Mouse (Mus musculus) forebrain, embryonic 12.5 days (tissue): ENCODE data around the gene Tnfrsf22. TPM values are rescaled to one million over a fixed set of nuclear protein-coding genes. Genes with fewer than 3 reads are reported as not detected.

Experiments
- ATAC-seq: fragments of 200-750 bp; cut with Nextera tagmentation; 2 replicates; pipeline ENCODE4 v1.8.0; 2017; ENCODE audit warnings: moderate TSS enrichment; ENCODE audit not compliant: low FRiP score
- H3K27ac ChIP-seq: fragments of 300-500 bp; sonication (generic); 2 replicates; pipeline ENCODE4 v1.5.1; 2016; ENCODE audit warnings: mild to moderate bottlenecking
- H3K27me3 ChIP-seq: fragments of 300-500 bp; sonication (generic); 2 replicates; pipeline ENCODE4 v1.6.1; 2016; ENCODE audit warnings: mild to moderate bottlenecking
- H3K36me3 ChIP-seq: fragments of 300-500 bp; sonication (generic); replicated peaks from 2 replicates; pipeline ENCODE4 v1.6.1; 2016; ENCODE audit warnings: mild to moderate bottlenecking
- H3K4me1 ChIP-seq: fragments of 300-500 bp; sonication (generic); 2 replicates; pipeline ENCODE4 v1.6.1; 2016
- H3K4me2 ChIP-seq: fragments of 300-500 bp; sonication (generic); 2 replicates; pipeline ENCODE4 v1.6.1; 2016; ENCODE audit warnings: mild to moderate bottlenecking, moderate library complexity
- H3K4me3 ChIP-seq: fragments of 300-500 bp; sonication (generic); replicated peaks from 2 replicates; pipeline ENCODE4 v1.5.1; 2016; ENCODE audit warnings: mild to moderate bottlenecking
- H3K9ac ChIP-seq: fragments of 300-500 bp; sonication (generic); 2 replicates; pipeline ENCODE4 v1.6.1; 2016; ENCODE audit warnings: mild to moderate bottlenecking
- H3K9me3 ChIP-seq: fragments of 300-500 bp; sonication (generic); 2 replicates; pipeline ENCODE4 v1.6.1; 2016
- WGBS: fragments of 180-500 bp; shearing (Covaris S2); methylation state at CpG from one replicate; pipeline ENCODE4 v1.1.7; 2016; 5-methylcytosine and 5-hydroxymethylcytosine counted together
- polyA plus RNA-seq: library from polyadenylated mRNA; unstranded; fragments of >200 nt; fragmentation: Nextera tagmentation; extraction: Ambion mirVana; gene quantifications from 2 replicates; pipeline ENCODE4 v1.2.1, GENCODE M21; 2016

The Tnfrsf22 gene
- polyA plus RNA-seq, 1 experiment from 2014 or later = 7.7 TPM

DNA sequence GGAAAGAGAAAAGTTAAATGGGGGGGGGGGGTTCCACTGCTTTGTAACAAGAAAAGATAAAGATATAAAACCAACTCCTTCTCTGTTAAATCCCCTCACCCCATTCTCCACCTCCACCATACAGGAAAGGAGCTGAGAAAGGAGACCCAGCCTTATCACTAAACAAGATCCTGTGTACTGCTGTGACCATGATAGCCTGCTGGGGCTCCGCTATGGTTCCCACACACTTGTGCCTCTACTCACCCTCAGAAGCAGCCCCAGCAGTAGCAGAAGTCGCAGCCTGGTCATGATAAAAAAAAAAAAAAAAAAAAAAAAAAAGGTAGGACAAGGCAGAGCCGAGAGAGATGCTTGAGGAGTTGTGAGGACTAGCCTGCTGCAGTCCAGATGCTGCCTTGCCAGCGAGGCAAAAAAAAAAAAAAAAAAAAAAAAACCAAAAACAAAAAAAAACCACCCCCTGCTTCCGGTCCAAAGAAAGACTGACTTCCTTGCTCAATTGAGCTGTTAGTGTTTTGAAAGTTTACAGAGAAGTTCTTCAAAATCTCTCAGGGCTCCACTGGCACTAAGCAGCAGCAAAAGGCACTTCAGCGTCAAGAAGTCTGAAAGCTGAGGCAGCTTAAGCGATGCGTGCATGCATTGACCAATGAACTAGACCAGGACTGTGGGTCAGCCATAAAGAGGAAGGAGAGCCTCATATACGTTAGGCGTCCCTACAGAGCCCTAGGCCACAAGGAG is 21.7 kb downstream of the Tnfrsf22 start:
- H3K4me1 ChIP-seq = no peaks in the 10 kb centered on the region
- no peaks in the 10 kb centered on the region for H3K36me3 ChIP-seq
- H3K9ac ChIP-seq = no peak overlapping the region
- no peaks in the 10 kb centered on the region for H3K9me3 ChIP-seq
- 57% methylated on average over 10 of the region's 10 CpGs for WGBS
- ATAC-seq = no peak
- no peaks in the 10 kb centered on the region for H3K27me3 ChIP-seq
- no peak overlapping the region for H3K4me2 ChIP-seq
- no peak overlapping the region for H3K4me3 ChIP-seq
- no peak overlapping the region for H3K27ac ChIP-seq

DNA sequence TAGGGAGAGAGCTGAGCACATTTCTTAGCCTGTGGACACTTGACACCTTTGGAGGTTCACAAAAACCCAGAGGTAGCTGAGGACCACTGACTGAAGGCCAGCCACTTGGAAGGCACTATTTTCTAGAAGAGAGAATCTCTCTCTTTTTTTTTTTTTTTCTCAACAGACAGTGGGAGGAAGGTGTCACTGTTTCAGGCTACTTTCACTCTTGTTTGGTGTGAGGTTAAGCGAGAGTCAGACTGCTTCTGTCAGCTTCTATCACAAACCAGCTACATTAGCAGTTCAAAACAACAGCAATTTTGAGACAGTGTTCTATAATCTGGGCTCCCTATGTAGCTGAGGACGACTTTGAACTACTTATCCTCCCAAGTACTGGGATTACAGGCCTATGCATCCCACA is 23.3 kb downstream of the Tnfrsf22 start:
- WGBS = 69% methylated on average over 2 of the region's 2 CpGs
- H3K27me3 ChIP-seq = no peaks in the 10 kb centered on the region
- no peaks in the 10 kb centered on the region for H3K36me3 ChIP-seq
- H3K4me1 ChIP-seq = no peaks in the 10 kb centered on the region
- no peak for ATAC-seq
- H3K27ac ChIP-seq = no peak overlapping the region
- H3K4me3 ChIP-seq = no peak overlapping the region
- H3K4me2 ChIP-seq = no peak overlapping the region
- no peak overlapping the region for H3K9ac ChIP-seq
- no peaks in the 10 kb centered on the region for H3K9me3 ChIP-seq

DNA sequence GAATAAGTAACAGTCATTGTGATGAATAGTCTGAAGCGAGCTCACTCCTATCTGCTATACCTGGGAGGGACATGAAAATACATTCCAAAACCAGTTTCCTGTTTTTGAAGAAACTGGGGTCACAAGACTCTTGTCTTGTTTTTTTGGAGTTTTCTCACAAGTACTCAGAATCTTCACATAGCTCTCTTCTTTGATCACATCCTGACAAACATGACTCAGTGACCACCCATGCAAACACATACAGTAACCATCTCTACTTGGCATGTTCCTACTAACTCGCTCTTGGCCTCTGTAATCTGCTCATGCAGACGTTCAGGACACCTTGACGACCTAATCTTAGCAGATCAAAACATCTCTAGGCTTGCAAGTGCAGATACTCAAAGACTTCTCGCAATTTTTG is 24.3 kb downstream of the Tnfrsf22 start:
- Histone ChIP-seq H3K4me2 (no peak overlapping the region), H3K4me3 (no peak overlapping the region), H3K36me3 (no peaks in the 10 kb centered on the region), H3K27me3 (no peaks in the 10 kb centered on the region), H3K9ac (no peak overlapping the region), H3K4me1 (no peaks in the 10 kb centered on the region), H3K27ac (no peak overlapping the region), H3K9me3 (no peaks in the 10 kb centered on the region)
- 75% methylated on average over 5 of the region's 5 CpGs for WGBS
- ATAC-seq = no peak

DNA sequence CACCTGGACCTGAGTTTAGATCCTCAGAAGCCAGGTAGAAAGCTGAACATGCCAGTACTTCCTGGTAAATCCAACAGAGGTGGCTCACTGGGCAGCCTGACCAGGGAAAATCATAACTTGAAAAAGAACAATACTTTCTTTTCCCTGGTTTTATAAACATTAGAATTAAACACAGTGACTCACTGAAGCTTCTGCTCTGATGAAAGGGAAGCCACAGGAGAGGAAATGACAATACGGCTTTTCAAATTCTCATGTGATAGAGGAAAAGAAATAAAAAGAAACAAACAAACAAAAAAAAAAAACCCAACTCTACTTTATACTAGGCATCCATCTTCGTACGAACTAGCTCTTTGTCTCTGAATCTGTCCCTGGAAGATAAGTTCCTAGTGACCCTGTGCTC is 24.9 kb downstream of the Tnfrsf22 start:
- H3K4me1 ChIP-seq = no peaks in the 10 kb centered on the region
- no peaks in the 10 kb centered on the region for H3K9me3 ChIP-seq
- no peak overlapping the region for H3K4me2 ChIP-seq
- no peak overlapping the region for H3K9ac ChIP-seq
- WGBS = 87% methylated on average over 3 of the region's 3 CpGs
- ATAC-seq = no peak
- H3K27ac ChIP-seq = no peak overlapping the region
- no peak overlapping the region for H3K4me3 ChIP-seq
- H3K36me3 ChIP-seq = no peaks in the 10 kb centered on the region
- H3K27me3 ChIP-seq = no peaks in the 10 kb centered on the region

DNA sequence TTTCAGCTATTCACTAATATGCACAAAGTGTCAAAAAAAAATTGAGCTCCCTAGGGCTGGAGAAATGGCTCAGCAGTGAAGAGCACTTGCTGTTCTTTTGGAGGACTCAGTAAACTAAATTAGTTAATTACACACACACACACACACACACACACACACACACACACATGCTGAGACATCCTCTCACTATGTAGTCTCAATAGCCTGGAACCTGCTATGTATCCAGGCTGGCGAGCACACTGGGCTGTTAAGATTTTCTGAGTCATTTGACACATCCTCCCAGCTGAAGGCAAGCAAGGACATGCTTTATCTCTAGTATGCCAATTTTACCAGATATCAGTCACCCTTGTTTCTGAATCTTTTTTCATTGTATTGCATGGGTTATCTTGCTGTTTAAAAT is 28.5 kb downstream of the Tnfrsf22 start:
- no peak overlapping the region for H3K27ac ChIP-seq
- H3K9me3 ChIP-seq = no peaks in the 10 kb centered on the region
- no peaks in the 10 kb centered on the region for H3K4me1 ChIP-seq
- no peak overlapping the region for H3K4me3 ChIP-seq
- no peak overlapping the region for H3K4me2 ChIP-seq
- no peak overlapping the region for H3K9ac ChIP-seq
- 62% methylated on average over 1 of the region's 1 CpGs for WGBS
- no peak for ATAC-seq
- H3K27me3 ChIP-seq = no peaks in the 10 kb centered on the region
- no peaks in the 10 kb centered on the region for H3K36me3 ChIP-seq

DNA sequence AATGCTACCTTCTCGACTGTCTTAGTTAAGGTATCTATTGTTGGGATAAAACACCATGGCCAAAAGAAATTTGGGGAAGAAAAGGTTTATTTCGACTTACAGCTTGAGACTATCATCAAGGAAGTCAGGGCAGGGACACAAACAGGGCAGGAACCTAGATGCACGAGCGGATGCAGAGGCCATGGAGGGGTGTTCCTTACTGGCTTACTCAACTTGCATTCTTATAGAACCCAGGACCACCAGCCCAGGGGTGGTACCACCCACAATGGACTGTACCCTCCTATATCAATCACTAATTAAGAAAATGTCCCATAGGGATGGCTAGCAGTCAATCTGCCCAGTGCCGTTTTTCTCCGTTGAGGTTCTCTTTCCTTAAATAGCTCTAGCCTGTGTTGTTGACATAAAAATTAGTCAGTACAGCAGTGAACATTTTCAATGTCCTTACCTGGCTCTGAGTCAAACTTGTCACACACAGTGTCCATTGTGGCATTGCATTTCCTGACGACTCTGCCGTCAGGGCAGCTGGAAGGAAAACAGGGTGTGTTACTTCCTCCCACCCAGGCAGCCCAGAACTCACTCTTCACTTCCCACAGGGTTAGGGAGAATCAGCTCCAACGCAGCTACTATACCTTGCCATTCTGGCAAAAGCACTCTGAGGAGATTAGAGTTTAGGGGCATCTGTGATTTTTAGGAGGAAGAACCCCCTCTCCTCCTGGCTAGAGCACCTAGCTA is 34.9 kb downstream of the Tnfrsf22 start:
- no peaks in the 10 kb centered on the region for H3K9me3 ChIP-seq
- no peak overlapping the region for H3K9ac ChIP-seq
- H3K27me3 ChIP-seq = no peaks in the 10 kb centered on the region
- H3K27ac ChIP-seq = no peak overlapping the region
- no peaks in the 10 kb centered on the region for H3K36me3 ChIP-seq
- no peak overlapping the region for H3K4me2 ChIP-seq
- H3K4me3 ChIP-seq = no peak overlapping the region
- no peak for ATAC-seq
- WGBS = 77% methylated on average over 9 of the region's 9 CpGs
- H3K4me1 ChIP-seq = no peaks in the 10 kb centered on the region

DNA sequence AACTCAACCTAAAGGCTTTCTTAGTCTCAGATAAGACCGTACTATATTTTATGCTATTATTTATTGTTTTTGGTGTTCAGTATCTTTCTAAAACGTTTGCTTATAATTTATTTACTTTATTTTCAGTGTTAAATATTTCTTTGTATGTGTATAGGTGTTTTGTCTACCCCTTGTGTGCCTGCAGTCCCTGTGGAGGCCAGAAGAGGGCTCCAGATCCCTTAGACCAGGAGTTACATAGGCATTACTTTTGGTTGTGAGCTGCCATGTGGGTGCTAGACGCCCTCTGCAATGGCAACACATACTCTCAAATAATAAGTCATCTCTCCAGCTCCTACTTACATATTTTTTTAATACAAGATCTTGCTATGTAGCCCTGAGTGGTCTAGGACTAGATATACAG is 37.2 kb downstream of the Tnfrsf22 start:
- no peaks in the 10 kb centered on the region for H3K36me3 ChIP-seq
- no peaks in the 10 kb centered on the region for H3K27me3 ChIP-seq
- no peaks in the 10 kb centered on the region for H3K4me1 ChIP-seq
- H3K27ac ChIP-seq = no peak overlapping the region
- H3K9me3 ChIP-seq = no peaks in the 10 kb centered on the region
- H3K4me2 ChIP-seq = no peak overlapping the region
- 65% methylated on average over 3 of the region's 3 CpGs for WGBS
- H3K9ac ChIP-seq = no peak overlapping the region
- no peak for ATAC-seq
- H3K4me3 ChIP-seq = no peak overlapping the region

DNA sequence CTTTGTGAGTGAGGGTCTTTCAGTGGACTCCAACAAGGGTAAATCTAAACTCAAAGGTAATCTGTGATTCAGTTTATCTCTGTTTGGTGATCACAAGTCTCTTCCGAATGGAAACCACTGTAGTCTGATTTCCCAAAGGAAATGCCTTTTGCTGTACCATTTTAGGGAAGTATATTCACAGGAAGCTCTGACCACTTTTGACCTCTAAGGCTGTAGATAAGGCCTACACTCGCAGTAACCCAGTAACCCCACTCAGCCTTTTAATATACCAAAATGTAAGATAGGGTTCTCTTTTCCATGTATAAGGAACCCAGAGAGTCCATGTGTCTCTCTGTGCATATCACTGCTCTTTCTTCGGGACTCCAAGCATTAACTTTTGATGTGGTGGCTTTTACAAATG is 44.1 kb downstream of the Tnfrsf22 start:
- 93% methylated on average over 3 of the region's 3 CpGs for WGBS
- Histone ChIP-seq H3K27me3 (no peaks in the 10 kb centered on the region), H3K4me2 (no peak overlapping the region), H3K4me1 (peaks cover 4% of the 10 kb centered on the region), H3K9ac (no peak overlapping the region), H3K27ac (no peak overlapping the region), H3K36me3 (no peaks in the 10 kb centered on the region), H3K9me3 (no peaks in the 10 kb centered on the region), H3K4me3 (no peak overlapping the region)
- ATAC-seq = no peak

DNA sequence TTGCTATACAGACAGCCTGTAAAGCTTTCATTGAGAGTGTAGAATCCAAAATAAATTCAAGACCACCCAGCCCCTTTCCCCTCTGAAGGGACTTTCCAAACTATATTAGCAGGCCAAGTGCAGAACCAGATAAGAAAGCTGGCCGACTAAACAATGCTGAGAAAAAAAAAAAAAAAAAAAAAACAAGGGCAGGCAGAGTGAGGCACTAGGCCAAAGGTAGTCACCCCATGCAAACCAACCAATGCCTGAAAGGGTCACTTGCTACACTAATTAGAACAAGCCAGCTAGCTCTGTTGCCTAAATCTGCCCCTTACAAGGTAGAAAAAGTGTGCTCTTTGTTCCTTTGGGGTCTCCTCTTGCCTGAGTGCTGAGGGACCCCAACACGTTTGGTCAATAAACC is 44.6 kb downstream of the Tnfrsf22 start:
- Histone ChIP-seq H3K36me3 (no peaks in the 10 kb centered on the region), H3K9me3 (no peaks in the 10 kb centered on the region), H3K27ac (no peak overlapping the region), H3K27me3 (no peaks in the 10 kb centered on the region), H3K4me2 (no peak overlapping the region), H3K4me1 (peaks cover 4% of the 10 kb centered on the region), H3K4me3 (no peak overlapping the region), H3K9ac (no peak overlapping the region)
- WGBS = 75% methylated on average over 2 of the region's 2 CpGs
- no peak for ATAC-seq

DNA sequence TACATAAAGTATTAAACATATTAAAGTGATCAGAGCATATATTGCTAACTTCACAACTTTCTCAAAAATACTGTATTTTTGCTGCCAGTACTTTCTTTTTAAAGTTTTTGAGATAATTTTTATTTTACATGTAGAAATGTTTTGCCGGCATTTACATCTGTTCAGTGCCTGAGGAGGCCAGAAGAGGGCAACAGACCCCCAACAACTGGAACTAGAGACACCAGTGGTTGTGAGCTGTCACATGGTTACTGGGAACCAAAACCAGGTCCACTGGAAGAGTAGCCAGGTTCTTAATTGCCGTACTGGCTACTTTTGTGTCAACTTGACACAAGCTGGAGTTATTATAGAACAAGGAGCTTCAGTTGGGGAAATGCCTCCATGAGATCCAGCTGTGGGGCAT is 47.8 kb downstream of the Tnfrsf22 start:
- Histone ChIP-seq H3K4me1 (peaks cover 16% of the 10 kb centered on the region), H3K9ac (no peak overlapping the region), H3K4me3 (no peak overlapping the region), H3K9me3 (no peaks in the 10 kb centered on the region), H3K27me3 (no peaks in the 10 kb centered on the region), H3K36me3 (no peaks in the 10 kb centered on the region), H3K4me2 (no peak overlapping the region), H3K27ac (no peak overlapping the region)
- ATAC-seq = no peak
- 76% methylated on average over 2 of the region's 2 CpGs for WGBS

DNA sequence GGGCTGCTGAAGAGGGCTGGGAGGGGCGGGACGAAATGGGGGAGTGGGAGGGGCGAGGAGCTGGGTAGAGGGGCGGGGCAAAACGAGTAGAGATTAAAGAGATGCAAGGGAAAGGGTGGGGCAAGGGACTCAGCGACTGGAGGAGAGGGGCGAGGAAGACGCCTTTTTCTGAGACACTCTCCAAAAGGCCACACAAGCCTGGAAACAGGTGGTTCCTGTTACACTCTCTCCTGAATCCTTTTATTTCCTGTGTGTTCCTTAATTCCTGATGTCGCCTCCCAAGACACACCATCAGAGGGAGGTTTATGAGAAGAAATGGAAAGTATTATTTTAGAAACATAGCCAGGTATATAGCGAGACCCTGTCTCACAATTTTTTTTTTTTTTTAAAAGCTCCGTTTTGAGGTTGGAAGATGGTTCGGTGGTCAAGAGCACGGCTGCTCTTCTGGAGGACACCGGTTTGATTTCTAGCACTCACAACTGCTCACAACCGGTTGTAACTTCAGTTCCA is 49.2 kb downstream of the Tnfrsf22 start:
- ATAC-seq = no peak
- Histone ChIP-seq H3K4me3 (peak overlapping the region; percentile 88), H3K4me2 (peak overlapping the region; percentile 97), H3K9ac (peak overlapping the region; percentile 92), H3K27me3 (no peaks in the 10 kb centered on the region), H3K27ac (0 out of 2 replicates have a peak overlapping the region, but pooled peaks have one; percentile 43), H3K4me1 (peaks cover 21% of the 10 kb centered on the region), H3K9me3 (no peaks in the 10 kb centered on the region), H3K36me3 (no peaks in the 10 kb centered on the region; the same call in 1 of the 2 replicates)
- WGBS = 7% methylated on average over 15 of the region's 15 CpGs

DNA sequence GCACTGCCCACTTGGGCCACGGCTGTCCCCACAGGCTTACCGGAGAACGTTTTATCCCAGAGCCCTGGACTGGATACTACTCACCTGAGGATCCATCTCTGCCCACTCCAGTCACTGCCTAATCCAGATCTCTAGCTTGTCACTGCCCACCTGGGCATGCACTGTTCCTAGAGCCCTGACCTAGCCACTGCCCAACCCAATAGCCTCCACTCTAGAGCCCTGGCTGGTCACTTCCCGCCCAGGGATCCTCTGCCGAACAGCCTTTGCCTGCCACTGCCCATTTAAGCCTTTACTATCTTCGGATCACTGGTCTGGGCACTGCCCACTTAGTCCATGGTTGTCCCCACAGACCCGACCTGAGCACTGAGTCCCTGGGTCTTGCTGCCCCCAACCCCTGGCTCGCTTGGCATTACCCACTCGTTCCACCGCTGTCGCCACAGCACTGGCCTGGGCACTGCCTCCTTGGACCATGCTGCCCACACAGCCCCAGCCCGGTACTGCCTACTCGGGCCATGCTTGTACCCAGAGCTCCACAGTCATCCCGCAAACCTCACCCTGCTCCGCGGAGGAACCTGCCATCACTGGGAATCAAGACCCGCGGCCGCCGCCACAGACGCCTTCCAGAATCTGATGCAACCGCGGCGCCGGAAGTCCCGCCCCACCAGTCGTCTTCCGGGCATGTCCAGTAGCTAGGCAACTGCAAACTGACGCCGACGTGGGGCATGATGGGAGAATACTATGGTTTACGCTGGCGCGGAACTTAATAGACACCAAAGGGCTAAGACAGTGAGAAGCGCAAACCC is 49.8 kb downstream of the Tnfrsf22 start, which contains the start of gene Cars:
Gene Cars (minus strand): TSS at position 663 of the 803 bp plus-strand sequence.
- H3K27me3 ChIP-seq = no peaks in the 10 kb centered on the region
- H3K4me2 ChIP-seq = peak within 1 kb of the TSS; percentile 97
- H3K4me3 ChIP-seq = peak within 1 kb of the TSS; percentile 88
- peak; percentile 98 for ATAC-seq
- H3K27ac ChIP-seq = peak within 1 kb of the TSS; percentile 66; the same call in 1 of the 2 replicates
- H3K9me3 ChIP-seq = no peaks in the 10 kb centered on the region
- H3K4me1 ChIP-seq = peaks cover 27% of the 10 kb centered on the region
- H3K36me3 ChIP-seq = no peaks in the 10 kb centered on the region; the same call in 1 of the 2 replicates
- WGBS = 1% methylated on average over 35 of the region's 35 CpGs
- peak within 1 kb of the TSS; percentile 92 for H3K9ac ChIP-seq
